Mouse (Mus musculus): ENCODE results near the gene Slc4a4. TPM values are rescaled to one million over a fixed set of nuclear protein-coding genes. Genes with fewer than 3 reads are reported as not detected.

Gene Slc4a4
- 3.3 and 4.4 TPM in 2 replicates for polyA plus RNA-seq (2012; rRNA removed)

GRCm38 (mm10) chr5:88886668-88887555, at the start of gene Slc4a4:
Slc4a4 (plus strand) TSS chr5:88886818.

Other genes starting within 250 kb of the Slc4a4 start
- gene Grsf1, start 210.6 kb upstream of the Slc4a4 start, polyA plus RNA-seq (2012; rRNA removed): 65.1 and 76.9 TPM in 2 replicates
- 13.4 and 16.0 TPM in 2 replicates for gene Mob1b, start 166.0 kb upstream of the Slc4a4 start, polyA plus RNA-seq (2012; rRNA removed)
- gene Dck, start 121.8 kb upstream of the Slc4a4 start, polyA plus RNA-seq (2012; rRNA removed): 37.3 and 48.4 TPM in 2 replicates

Measured in central nervous system, embryonic 14 days (tissue).